Mouse (Mus musculus): ENCODE results near the gene Gm11757.
"Not testable (repeated sequence)": the region's sequence is repeated elsewhere in the genome, so short reads cannot be mapped to it uniquely, and the experiment has no call there.

The Gm11757 gene

DNA sequence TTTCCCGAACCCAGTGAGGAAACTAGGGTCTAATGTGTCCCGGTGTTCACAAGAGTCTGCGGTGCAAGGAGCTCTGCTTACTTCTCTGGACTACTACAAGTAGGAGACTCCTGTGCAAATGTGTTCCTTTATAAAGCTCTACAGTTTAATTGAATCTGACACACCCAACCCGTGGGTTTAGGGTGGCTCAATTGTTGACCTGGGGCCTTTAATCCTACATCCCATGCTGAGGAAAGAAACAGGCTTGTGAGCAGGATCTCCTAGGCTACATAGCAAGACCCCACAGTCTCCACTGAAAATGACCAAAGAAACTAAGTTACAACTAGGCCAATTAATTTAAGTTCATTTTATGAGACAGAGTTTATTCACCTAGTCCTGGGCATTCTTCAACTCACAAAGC, at the start of gene Gm11757:
Gene Gm11757 (minus strand): TSS at position 101 of the 400 bp plus-strand sequence.
- not testable (repeated sequence) for DNase-seq

DNA sequence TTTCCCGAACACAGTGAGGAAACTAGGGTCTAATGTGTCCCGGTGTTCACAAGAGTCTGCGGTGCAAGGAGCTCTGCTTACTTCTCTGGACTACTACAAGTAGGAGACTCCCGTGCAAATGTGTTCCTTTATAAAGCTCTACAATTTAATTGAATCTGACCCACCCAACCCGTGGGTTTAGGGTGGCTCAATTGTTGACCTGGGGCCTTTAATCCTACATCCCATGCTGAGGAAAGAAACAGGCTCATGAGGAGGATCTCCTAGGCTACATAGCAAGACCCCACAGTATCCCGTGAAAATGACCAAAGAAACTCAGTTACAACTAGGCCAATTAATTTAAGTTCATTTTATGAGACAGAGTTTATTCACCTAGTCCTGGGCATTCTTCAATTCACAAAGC, 29.7 kb upstream of the Gm11757 start, which contains the start of gene Gm11756:
Gene Gm11756 (minus strand): TSS at position 101 of the 400 bp plus-strand sequence.
- DNase-seq, result not testable (repeated sequence)

DNA sequence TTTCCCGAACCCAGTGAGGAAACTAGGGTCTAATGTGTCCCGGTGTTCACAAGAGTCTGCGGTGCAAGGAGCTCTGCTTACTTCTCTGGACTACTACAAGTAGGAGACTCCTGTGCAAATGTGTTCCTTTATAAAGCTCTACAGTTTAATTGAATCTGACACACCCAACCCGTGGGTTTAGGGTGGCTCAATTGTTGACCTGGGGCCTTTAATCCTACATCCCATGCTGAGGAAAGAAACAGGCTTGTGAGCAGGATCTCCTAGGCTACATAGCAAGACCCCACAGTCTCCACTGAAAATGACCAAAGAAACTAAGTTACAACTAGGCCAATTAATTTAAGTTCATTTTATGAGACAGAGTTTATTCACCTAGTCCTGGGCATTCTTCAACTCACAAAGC, 14.9 kb upstream of the Gm11757 start, which contains the start of gene Gm13871:
Gene Gm13871 (minus strand): TSS at position 101 of the 400 bp plus-strand sequence.
- not testable (repeated sequence) for DNase-seq

DNA sequence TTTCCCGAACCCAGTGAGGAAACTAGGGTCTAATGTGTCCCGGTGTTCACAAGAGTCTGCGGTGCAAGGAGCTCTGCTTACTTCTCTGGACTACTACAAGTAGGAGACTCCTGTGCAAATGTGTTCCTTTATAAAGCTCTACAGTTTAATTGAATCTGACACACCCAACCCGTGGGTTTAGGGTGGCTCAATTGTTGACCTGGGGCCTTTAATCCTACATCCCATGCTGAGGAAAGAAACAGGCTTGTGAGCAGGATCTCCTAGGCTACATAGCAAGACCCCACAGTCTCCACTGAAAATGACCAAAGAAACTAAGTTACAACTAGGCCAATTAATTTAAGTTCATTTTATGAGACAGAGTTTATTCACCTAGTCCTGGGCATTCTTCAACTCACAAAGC, 14.7 kb downstream of the Gm11757 start, which contains the start of gene Gm11758:
Gene Gm11758 (minus strand): TSS at position 101 of the 400 bp plus-strand sequence.
- not testable (repeated sequence) for DNase-seq

Data from lung, postnatal 14 days (tissue).